Mouse (Mus musculus): Measurements from ENCODE around the gene Slc1a1.

The Slc1a1 gene

GRCm38 (mm10) chr19:28852001-28852400 is 17.2 kb downstream of the Slc1a1 start:
- ATAC-seq (ENCODE audit: low TSS enrichment), result no peak

GRCm38 (mm10) chr19:28854831-28855230 is 20.0 kb downstream of the Slc1a1 start:
- ATAC-seq (ENCODE audit: low TSS enrichment), result no peak

- ATAC-seq (ENCODE audit: low TSS enrichment), result no peak
Measured at GRCm38 (mm10) chr19:28860246-28860645, 25.4 kb downstream of the Slc1a1 start.

- ATAC-seq (ENCODE audit: low TSS enrichment), result no peak
Measured at GRCm38 (mm10) chr19:28863626-28864025, 28.8 kb downstream of the Slc1a1 start.

- ATAC-seq (ENCODE audit: low TSS enrichment), result no peak
Measured at GRCm38 (mm10) chr19:28864981-28865380, 30.1 kb downstream of the Slc1a1 start.

GRCm38 (mm10) chr19:28865501-28865900 is 30.7 kb downstream of the Slc1a1 start:
- no peak for ATAC-seq (ENCODE audit: low TSS enrichment)

- no peak for ATAC-seq (ENCODE audit: low TSS enrichment)
Measured at GRCm38 (mm10) chr19:28869251-28869855, 34.5 kb downstream of the Slc1a1 start.

GRCm38 (mm10) chr19:28870351-28870750 is 35.5 kb downstream of the Slc1a1 start:
- no peak for ATAC-seq (ENCODE audit: low TSS enrichment)

- no peak for ATAC-seq (ENCODE audit: low TSS enrichment)
Measured at GRCm38 (mm10) chr19:28879476-28879875, 44.6 kb downstream of the Slc1a1 start.

- ATAC-seq (ENCODE audit: low TSS enrichment), result 0 out of 2 replicates have a peak, but pooled peaks have one; percentile 47
Measured at GRCm38 (mm10) chr19:28883126-28883525, 48.3 kb downstream of the Slc1a1 start.

- no peak for ATAC-seq (ENCODE audit: low TSS enrichment)
Measured at GRCm38 (mm10) chr19:28888496-28888895, 53.6 kb downstream of the Slc1a1 start.

GRCm38 (mm10) chr19:28889251-28889650 is 54.4 kb downstream of the Slc1a1 start:
- no peak for ATAC-seq (ENCODE audit: low TSS enrichment)

- peak; percentile 51 for ATAC-seq (ENCODE audit: low TSS enrichment)
Measured at GRCm38 (mm10) chr19:28891238-28891637, 56.4 kb downstream of the Slc1a1 start.

GRCm38 (mm10) chr19:28891864-28892263 is 57.0 kb downstream of the Slc1a1 start:
- no peak for ATAC-seq (ENCODE audit: low TSS enrichment)

- peak; percentile 52 for ATAC-seq (ENCODE audit: low TSS enrichment)
Measured at GRCm38 (mm10) chr19:28896639-28897038, 61.8 kb downstream of the Slc1a1 start.

GRCm38 (mm10) chr19:28897497-28897896 is 62.6 kb downstream of the Slc1a1 start:
- peak; percentile 66 for ATAC-seq (ENCODE audit: low TSS enrichment)

GRCm38 (mm10) chr19:28900771-28901170 is 65.9 kb downstream of the Slc1a1 start:
- no peak for ATAC-seq (ENCODE audit: low TSS enrichment)

- no peak for ATAC-seq (ENCODE audit: low TSS enrichment)
Measured at GRCm38 (mm10) chr19:28902111-28902510, 67.3 kb downstream of the Slc1a1 start.

GRCm38 (mm10) chr19:28902806-28903205 is 68.0 kb downstream of the Slc1a1 start:
- peak; percentile 77 for ATAC-seq (ENCODE audit: low TSS enrichment)

- ATAC-seq (ENCODE audit: low TSS enrichment), result no peak
Measured at GRCm38 (mm10) chr19:28903536-28904119, 68.8 kb downstream of the Slc1a1 start.

GRCm38 (mm10) chr19:28908186-28908585 is 73.3 kb downstream of the Slc1a1 start:
- no peak for ATAC-seq (ENCODE audit: low TSS enrichment)

GRCm38 (mm10) chr19:28908693-28909092 is 73.8 kb downstream of the Slc1a1 start:
- peak; percentile 91 for ATAC-seq (ENCODE audit: low TSS enrichment)

- ATAC-seq (ENCODE audit: low TSS enrichment), result no peak
Measured at GRCm38 (mm10) chr19:28914598-28914997, 79.7 kb downstream of the Slc1a1 start.

All from frontal cortex, adult (tissue).